Mouse (Mus musculus) hindbrain, embryonic 12.5 days (tissue): ENCODE measurements around the gene Alpl. TPM values are rescaled to one million over a fixed set of nuclear protein-coding genes. Genes with fewer than 3 reads are reported as not detected.
A peak's percentile ranks its signal among the peaks of the same experiment; 100 is the strongest.

Source experiments
- ATAC-seq: fragments of 200-750 bp; cut with Nextera tagmentation; 2 replicates; pipeline ENCODE4 v1.8.0; 2017; ENCODE audit warnings: moderate TSS enrichment; ENCODE audit not compliant: low FRiP score
- H3K27ac ChIP-seq: fragments of 300-500 bp; sonication (generic); 2 replicates; pipeline ENCODE4 v1.5.1; 2016; ENCODE audit warnings: mild to moderate bottlenecking
- H3K27me3 ChIP-seq: fragments of 300-500 bp; sonication (generic); 2 replicates; pipeline ENCODE4 v1.6.1; 2016; ENCODE audit warnings: mild to moderate bottlenecking
- H3K36me3 ChIP-seq: fragments of 300-500 bp; sonication (generic); 2 replicates; pipeline ENCODE4 v1.6.1; 2016; ENCODE audit warnings: mild to moderate bottlenecking
- H3K4me1 ChIP-seq: fragments of 300-500 bp; sonication (generic); 2 replicates; pipeline ENCODE4 v1.6.1; 2016
- H3K4me2 ChIP-seq: fragments of 300-500 bp; sonication (generic); replicated peaks from 2 replicates; pipeline ENCODE4 v1.6.1; 2016; ENCODE audit warnings: mild to moderate bottlenecking
- H3K4me3 ChIP-seq: fragments of 300-500 bp; sonication (generic); 2 replicates; pipeline ENCODE4 v1.5.1; 2016; ENCODE audit warnings: mild to moderate bottlenecking
- H3K9ac ChIP-seq: fragments of 300-500 bp; sonication (generic); 2 replicates; pipeline ENCODE4 v1.6.1; 2016; ENCODE audit warnings: mild to moderate bottlenecking, moderate library complexity
- H3K9me3 ChIP-seq: fragments of 300-500 bp; sonication (generic); replicated peaks from 2 replicates; pipeline ENCODE4 v1.6.1; 2016; ENCODE audit warnings: mild to moderate bottlenecking
- WGBS: fragments of 180-500 bp; shearing (Covaris S2); methylation state at CpG from one replicate; pipeline ENCODE4 v1.1.7; 2016; 5-methylcytosine and 5-hydroxymethylcytosine counted together
- polyA plus RNA-seq: library from polyadenylated mRNA; unstranded; fragments of >200 nt; fragmentation: Nextera tagmentation; extraction: Ambion mirVana; gene quantifications from 2 replicates; pipeline ENCODE4 v1.2.1, GENCODE M21; 2016

Gene Alpl
- polyA plus RNA-seq, 1 experiment from 2014 or later = 13.6 TPM

DNA sequence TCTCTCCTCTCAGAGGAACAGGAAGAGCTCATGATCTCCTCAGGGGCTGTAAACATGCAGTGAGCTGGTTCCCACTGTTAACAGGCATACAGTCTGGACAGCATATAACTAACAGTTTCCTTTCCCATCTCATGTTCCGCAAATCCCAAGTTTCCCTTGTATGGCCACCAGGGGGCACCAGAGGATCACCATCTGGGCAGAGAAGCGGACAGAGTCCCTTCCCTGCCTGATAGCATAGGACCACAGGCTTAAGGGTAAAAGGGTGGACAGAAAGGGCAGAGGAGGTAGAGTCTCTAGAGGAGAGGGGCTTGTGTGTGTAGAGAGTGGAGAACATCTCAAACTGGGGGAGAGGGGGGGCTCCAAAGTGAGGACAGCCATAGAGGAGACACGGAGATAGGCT lies 66.0 kb downstream of the Alpl start:
- Histone ChIP-seq H3K27me3 (peaks cover 39% of the 10 kb centered on the region), H3K27ac (no peak overlapping the region), H3K9me3 (no peaks in the 10 kb centered on the region), H3K4me1 (peaks cover 38% of the 10 kb centered on the region), H3K9ac (peak overlapping the region; percentile 23; the same call in 1 of the 2 replicates), H3K4me2 (no peak overlapping the region), H3K4me3 (no peak overlapping the region), H3K36me3 (no peaks in the 10 kb centered on the region)
- 29% methylated on average over 3 of the region's 3 CpGs for WGBS
- peak; percentile 53; the same call in 1 of the 2 replicates for ATAC-seq

DNA sequence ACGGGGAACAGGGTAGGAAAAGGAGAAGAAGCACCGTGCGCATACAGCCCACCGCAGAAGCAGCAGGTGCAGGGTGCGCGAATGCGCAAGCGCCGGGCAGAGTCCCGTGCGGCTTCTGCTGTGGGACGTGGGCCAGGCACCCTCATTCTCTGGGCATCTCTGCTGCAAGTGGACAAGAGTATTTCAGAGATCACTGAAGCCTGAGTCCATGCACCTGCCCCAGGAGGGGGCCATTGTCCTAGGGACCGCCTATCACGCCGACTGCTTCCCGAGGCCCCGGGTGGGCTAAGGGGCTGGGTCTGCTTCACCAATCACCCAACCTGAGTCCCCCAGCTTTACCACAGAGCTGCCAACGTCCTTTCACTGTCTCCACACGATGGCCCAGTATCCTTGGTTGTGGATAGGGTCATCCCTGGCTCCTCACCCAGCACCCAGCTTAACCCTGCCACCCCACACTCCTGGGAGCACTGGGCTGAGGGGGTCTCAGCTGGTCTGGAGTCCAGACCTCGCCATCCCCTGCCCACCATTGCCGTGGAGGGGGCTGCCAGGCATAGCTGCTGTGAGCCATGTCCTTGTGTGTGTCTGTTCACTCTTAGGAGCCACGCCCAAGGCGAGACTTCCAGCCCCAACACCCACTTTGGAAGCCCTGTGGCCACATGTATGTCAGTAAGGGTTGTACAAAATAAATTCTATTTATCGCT lies 66.9 kb downstream of the Alpl start:
- Histone ChIP-seq H3K27ac (no peak overlapping the region), H3K27me3 (peaks cover 41% of the 10 kb centered on the region), H3K4me2 (peak overlapping the region; percentile 69), H3K4me1 (peaks cover 38% of the 10 kb centered on the region), H3K4me3 (peak overlapping the region; percentile 34), H3K36me3 (no peaks in the 10 kb centered on the region), H3K9ac (peak overlapping the region; percentile 44), H3K9me3 (no peaks in the 10 kb centered on the region)
- peak; percentile 22 for ATAC-seq
- 18% methylated on average over 24 of the region's 24 CpGs for WGBS

DNA sequence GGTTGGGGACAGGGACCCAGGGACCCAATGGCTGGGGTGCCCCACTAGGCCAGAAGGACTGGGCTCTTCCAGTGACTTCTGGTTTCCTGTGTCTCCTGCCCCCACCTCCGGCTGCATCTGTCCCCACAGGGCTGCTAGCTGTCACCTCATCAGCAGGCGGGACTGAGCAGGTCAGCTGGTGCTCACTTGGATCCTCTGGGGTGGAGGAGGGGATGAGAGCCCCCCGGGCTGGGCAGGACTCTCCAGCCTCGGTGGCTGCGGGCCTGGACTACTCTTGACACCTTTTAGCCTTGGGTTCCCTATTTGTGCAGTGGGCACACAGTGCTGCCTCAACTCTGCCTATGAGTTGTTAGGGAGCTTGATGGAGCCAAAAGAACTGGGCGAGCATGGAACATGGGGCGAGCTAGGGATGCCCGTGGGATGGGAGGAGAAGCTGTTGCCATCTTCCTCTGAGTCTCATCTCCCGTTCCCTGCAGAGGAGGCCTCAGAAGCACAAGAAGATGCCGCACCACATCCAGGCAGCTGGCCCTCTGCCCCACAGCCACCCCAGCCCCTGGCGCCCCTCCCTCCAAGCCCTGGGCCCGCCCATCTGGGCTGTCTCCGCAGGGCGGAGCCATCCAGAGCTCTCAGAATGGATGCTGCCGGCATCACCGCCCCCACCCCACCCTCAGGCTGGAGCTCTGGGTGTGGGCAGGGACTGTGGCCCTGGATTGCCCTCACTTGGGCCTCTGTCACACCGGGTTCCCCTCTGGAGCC lies 67.6 kb downstream of the Alpl start:
- H3K27me3 ChIP-seq = peaks cover 49% of the 10 kb centered on the region
- ATAC-seq = peak; percentile 47
- H3K9ac ChIP-seq = peak overlapping the region; percentile 44
- peak overlapping the region; percentile 34 for H3K4me3 ChIP-seq
- peaks cover 41% of the 10 kb centered on the region for H3K4me1 ChIP-seq
- H3K27ac ChIP-seq = peak overlapping the region; percentile 49; the same call in 1 of the 2 replicates
- no peaks in the 10 kb centered on the region for H3K36me3 ChIP-seq
- peak overlapping the region; percentile 69 for H3K4me2 ChIP-seq
- H3K9me3 ChIP-seq = no peaks in the 10 kb centered on the region
- WGBS = 5% methylated on average over 17 of the region's 17 CpGs

- H3K9ac ChIP-seq = no peak overlapping the region
- no peak overlapping the region; the same call in 1 of the 2 replicates for H3K27ac ChIP-seq
- peak; percentile 12 for ATAC-seq
- H3K4me3 ChIP-seq = no peak overlapping the region
- 3% methylated on average over 17 of the region's 18 CpGs for WGBS
- H3K4me1 ChIP-seq = peaks cover 49% of the 10 kb centered on the region
- H3K4me2 ChIP-seq = peak overlapping the region; percentile 69
- H3K9me3 ChIP-seq = no peaks in the 10 kb centered on the region
- H3K36me3 ChIP-seq = no peaks in the 10 kb centered on the region
- peaks cover 52% of the 10 kb centered on the region for H3K27me3 ChIP-seq
Measured at GRCm38 (mm10) chr4:137727506-137728187, 68.5 kb downstream of the Alpl start.

DNA sequence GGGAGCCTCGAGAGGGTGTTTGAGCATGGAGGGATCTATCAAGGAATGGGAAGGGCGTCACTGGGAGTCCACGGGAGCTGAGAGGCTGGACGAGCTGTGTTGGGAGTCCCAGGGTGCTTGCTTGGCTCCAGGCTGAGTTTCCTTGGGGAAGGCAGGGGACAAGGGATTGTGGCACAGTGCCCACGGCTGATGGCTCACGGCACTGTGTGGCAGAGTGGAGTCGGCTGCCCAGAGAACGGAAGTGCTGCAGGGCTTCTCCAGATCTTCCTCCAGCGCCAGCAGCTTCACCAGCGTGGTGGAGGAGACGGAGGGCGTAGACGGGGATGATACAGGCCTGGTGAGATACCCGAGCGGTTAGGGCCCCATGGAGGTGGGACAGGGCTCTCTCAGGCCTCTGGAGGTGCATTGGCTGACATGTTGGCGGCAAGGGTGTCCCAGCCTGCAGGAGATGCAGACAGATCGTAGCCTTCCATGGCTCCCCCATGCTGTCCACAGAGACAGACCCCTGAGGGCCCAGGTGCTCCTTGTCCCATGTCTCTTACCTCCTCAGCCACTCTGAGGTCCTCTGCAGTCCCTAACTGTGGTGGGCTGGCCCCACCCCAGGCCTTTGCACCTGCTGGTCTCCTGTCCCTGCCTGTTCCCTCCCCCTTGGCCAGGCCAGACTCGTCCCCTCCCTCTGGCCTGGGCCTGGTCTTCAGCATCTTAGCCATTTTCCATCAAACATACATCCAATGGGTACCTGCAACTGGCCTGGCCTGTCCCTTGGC lies 69.3 kb downstream of the Alpl start:
- no peak for ATAC-seq
- H3K4me1 ChIP-seq = peaks cover 52% of the 10 kb centered on the region
- no peak overlapping the region for H3K4me3 ChIP-seq
- no peak overlapping the region for H3K27ac ChIP-seq
- H3K9ac ChIP-seq = no peak overlapping the region
- peak overlapping the region; percentile 69 for H3K4me2 ChIP-seq
- WGBS = 81% methylated on average over 18 of the region's 18 CpGs
- H3K9me3 ChIP-seq = no peaks in the 10 kb centered on the region
- peaks cover 49% of the 10 kb centered on the region for H3K27me3 ChIP-seq
- no peaks in the 10 kb centered on the region for H3K36me3 ChIP-seq

DNA sequence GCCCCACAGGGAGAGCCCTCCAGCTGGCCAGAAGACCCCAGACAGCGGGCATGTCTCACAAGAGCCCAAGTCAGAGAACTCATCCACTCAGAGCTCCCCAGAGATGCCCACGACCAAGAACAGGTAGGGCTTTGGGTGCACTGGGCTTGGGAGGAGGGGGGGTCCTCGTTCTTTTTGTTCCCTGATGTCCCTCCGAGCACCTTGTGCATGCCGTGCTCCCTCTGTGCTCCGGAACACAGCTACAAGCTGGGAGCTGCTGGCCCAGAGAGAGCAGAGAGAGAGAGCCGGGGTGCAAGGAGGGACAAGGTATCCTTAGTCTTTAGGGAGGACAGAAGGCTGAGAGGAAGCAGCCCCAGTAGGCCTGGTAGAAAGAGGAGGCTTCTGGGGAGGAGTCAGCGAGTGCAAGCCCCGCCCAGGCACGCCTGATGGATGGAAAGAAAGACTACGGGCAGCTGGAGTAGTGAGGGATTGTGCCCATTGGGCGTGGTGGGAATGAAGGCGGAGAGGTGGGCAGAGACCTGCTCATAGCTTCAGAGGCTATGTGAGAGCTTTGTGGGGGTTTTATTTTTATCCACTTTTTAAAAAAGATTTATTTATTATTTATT lies 70.5 kb downstream of the Alpl start:
- Histone ChIP-seq H3K27ac (no peak overlapping the region), H3K9ac (no peak overlapping the region), H3K9me3 (no peaks in the 10 kb centered on the region), H3K4me2 (no peak overlapping the region), H3K36me3 (peaks cover 3% of the 10 kb centered on the region; the same call in 1 of the 2 replicates), H3K27me3 (peaks cover 54% of the 10 kb centered on the region), H3K4me3 (no peak overlapping the region), H3K4me1 (peaks cover 52% of the 10 kb centered on the region)
- 74% methylated on average over 13 of the region's 13 CpGs for WGBS
- no peak for ATAC-seq

GRCm38 (mm10) chr4:137724766-137725165 lies 71.4 kb downstream of the Alpl start:
- no peak overlapping the region for H3K27ac ChIP-seq
- H3K9me3 ChIP-seq = no peaks in the 10 kb centered on the region
- WGBS = 43% methylated on average over 8 of the region's 8 CpGs
- H3K4me3 ChIP-seq = no peak overlapping the region
- no peak overlapping the region for H3K4me2 ChIP-seq
- no peak for ATAC-seq
- H3K36me3 ChIP-seq = peaks cover 3% of the 10 kb centered on the region; the same call in 1 of the 2 replicates
- peaks cover 50% of the 10 kb centered on the region for H3K4me1 ChIP-seq
- H3K9ac ChIP-seq = no peak overlapping the region
- H3K27me3 ChIP-seq = peaks cover 51% of the 10 kb centered on the region

DNA sequence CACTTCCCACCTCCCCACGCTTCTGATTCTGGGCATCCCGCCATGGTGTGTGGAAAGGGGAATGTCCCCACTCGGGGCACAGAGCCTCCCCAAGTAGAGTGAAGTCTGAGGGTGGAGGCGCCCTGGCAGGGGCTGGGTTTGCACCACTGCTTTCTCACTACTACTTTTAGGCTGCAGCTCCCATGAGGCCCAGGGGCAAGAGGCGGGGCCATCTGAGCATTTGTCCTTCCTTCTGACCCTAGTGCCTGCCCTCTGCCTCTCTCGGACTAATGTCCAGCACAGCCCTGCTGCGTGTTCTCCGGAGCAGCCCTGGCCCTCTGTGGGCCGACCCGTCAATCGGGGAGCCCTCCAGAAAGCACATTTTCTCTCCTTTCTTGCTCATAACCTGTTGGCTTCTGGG lies 72.0 kb downstream of the Alpl start:
- no peak overlapping the region for H3K9ac ChIP-seq
- H3K4me3 ChIP-seq = no peak overlapping the region
- H3K4me1 ChIP-seq = peaks cover 51% of the 10 kb centered on the region
- H3K27me3 ChIP-seq = peaks cover 47% of the 10 kb centered on the region
- H3K9me3 ChIP-seq = no peaks in the 10 kb centered on the region
- H3K27ac ChIP-seq = no peak overlapping the region
- WGBS = 38% methylated on average over 11 of the region's 11 CpGs
- ATAC-seq = no peak
- peaks cover 3% of the 10 kb centered on the region; the same call in 1 of the 2 replicates for H3K36me3 ChIP-seq
- no peak overlapping the region; the same call in 1 of the 2 replicates for H3K4me2 ChIP-seq

- peaks cover 51% of the 10 kb centered on the region for H3K4me1 ChIP-seq
- H3K27me3 ChIP-seq = peaks cover 40% of the 10 kb centered on the region
- no peak overlapping the region for H3K4me3 ChIP-seq
- H3K4me2 ChIP-seq = peak overlapping the region; percentile 26
- H3K27ac ChIP-seq = no peak overlapping the region
- peak overlapping the region; percentile 46 for H3K9ac ChIP-seq
- H3K9me3 ChIP-seq = no peaks in the 10 kb centered on the region
- WGBS = 33% methylated on average over 25 of the region's 25 CpGs
- no peak for ATAC-seq
- H3K36me3 ChIP-seq = peaks cover 3% of the 10 kb centered on the region; the same call in 1 of the 2 replicates
Measured at GRCm38 (mm10) chr4:137723527-137723926, 72.7 kb downstream of the Alpl start.

DNA sequence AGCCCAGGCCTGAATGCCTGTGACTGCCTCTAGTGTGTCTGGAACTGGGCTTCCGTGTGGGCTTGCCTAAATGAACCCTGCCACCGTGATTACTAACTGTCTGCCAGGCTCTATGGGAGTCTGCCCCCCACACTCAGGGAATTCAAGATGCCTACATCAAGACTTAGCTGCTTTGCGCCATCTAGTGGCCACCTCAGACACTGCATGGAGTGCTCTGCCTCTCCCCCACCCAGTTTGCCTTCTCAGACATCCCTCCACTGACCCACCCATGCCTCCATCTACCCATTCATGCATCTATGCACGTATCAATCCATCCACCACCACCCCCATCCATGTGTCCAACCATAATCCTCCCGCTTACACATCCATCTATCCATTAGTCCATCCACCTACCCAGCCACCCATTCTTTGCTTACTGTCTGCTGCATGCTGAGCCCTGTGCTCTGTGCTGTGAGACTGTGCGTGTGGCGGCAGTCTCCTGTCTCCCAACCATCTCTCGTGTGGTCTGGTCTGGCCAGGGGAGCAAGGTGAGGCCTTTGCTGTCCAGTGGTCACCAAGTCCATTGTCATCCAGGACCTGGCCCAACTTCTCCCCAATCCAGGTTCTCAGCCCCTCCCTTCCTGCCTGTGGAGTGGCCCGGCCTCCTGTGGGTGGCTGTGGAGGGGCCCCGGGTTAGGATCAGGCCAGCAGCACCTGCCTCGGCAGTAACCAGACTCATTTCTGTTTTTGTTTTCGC lies 73.3 kb downstream of the Alpl start:
- 24% methylated on average over 12 of the region's 12 CpGs for WGBS
- peaks cover 3% of the 10 kb centered on the region; the same call in 1 of the 2 replicates for H3K36me3 ChIP-seq
- no peak overlapping the region for H3K27ac ChIP-seq
- H3K4me1 ChIP-seq = peaks cover 50% of the 10 kb centered on the region
- peaks cover 36% of the 10 kb centered on the region for H3K27me3 ChIP-seq
- H3K9me3 ChIP-seq = no peaks in the 10 kb centered on the region
- no peak for ATAC-seq
- H3K4me2 ChIP-seq = peak overlapping the region; percentile 26
- peak overlapping the region; percentile 46; the same call in 1 of the 2 replicates for H3K9ac ChIP-seq
- no peak overlapping the region for H3K4me3 ChIP-seq

- Histone ChIP-seq H3K36me3 (peaks cover 3% of the 10 kb centered on the region; the same call in 1 of the 2 replicates), H3K4me3 (no peak overlapping the region), H3K4me2 (no peak overlapping the region), H3K4me1 (peaks cover 50% of the 10 kb centered on the region), H3K9ac (no peak overlapping the region), H3K27me3 (peaks cover 32% of the 10 kb centered on the region), H3K9me3 (no peaks in the 10 kb centered on the region), H3K27ac (no peak overlapping the region)
- 91% methylated on average over 3 of the region's 3 CpGs for WGBS
- no peak for ATAC-seq
Measured at GRCm38 (mm10) chr4:137722230-137722629, 74.0 kb downstream of the Alpl start.
